Mouse (Mus musculus): ENCODE results near the gene Tspan2.

Tspan2 gene

GRCm38 (mm10) chr3:102735031-102735558 lies 766 bp downstream of the Tspan2 start:
- DNase-seq (ENCODE audit: low read depth): peak; percentile 61

DNA sequence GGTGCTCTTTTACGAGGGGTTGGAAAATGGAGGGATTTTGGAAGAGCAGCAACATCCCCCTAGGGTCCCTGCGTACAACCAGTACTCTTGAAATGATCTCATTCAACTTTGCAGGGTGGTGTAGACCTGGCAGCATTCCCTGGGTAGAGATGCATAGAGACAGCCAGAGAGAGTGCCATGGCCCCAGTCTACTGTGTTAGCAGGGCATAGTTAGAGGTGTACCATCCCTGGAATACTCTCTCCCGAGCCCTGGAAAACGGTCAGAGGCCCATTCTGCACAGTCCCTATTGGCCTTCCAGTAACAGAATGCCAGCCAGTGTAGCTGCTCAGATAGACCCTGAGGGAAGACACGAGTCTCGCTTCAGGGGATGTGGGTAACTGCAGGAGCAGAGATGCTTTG lies 1.3 kb downstream of the Tspan2 start:
- peak; percentile 19 for DNase-seq (ENCODE audit: low read depth)

DNA sequence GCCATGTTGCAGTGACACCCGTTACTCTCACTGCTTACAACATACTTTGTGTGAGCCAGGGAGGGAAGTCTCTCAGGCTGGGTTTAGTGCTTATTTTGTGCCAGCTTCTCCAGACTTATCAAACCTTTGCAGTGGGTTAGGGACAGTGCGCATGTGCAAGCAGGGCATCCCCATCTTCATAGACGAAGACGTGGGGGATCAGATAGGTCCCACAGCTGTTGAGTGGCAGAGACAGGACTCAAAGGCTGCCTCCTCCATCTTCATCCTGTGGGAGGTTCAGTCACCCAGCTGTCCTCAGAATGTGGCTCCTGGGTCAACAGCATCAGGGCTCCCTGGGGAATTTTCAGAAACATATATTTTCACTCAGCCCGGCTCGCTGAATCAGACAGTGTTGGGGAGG lies 2.1 kb downstream of the Tspan2 start:
- no peak for DNase-seq (ENCODE audit: low read depth)

DNA sequence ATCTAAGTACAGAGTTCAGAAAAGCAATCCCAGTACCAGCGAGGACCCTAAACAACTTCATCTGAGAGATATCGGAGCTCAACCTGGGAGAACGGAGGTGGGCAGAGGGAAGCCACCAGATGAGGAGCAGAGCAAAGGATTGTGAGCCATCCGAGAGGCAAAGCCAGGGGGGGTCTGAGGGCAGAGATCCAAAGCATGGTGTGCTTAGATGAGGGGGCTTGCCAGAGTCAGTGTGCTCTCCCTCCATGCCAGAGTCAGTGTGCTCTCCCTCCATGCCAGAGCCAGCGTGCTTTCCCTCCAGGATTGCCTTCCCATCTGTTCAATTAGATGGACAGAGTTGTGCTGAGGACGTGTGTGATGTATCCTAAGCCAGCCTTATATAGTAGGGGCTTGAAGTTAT lies 2.8 kb downstream of the Tspan2 start:
- no peak for DNase-seq (ENCODE audit: low read depth)

- DNase-seq (ENCODE audit: low read depth): peak; percentile 63
Measured at GRCm38 (mm10) chr3:102738161-102738901, 4.0 kb downstream of the Tspan2 start.

GRCm38 (mm10) chr3:102738926-102739325 lies 4.6 kb downstream of the Tspan2 start:
- no peak for DNase-seq (ENCODE audit: low read depth)

DNA sequence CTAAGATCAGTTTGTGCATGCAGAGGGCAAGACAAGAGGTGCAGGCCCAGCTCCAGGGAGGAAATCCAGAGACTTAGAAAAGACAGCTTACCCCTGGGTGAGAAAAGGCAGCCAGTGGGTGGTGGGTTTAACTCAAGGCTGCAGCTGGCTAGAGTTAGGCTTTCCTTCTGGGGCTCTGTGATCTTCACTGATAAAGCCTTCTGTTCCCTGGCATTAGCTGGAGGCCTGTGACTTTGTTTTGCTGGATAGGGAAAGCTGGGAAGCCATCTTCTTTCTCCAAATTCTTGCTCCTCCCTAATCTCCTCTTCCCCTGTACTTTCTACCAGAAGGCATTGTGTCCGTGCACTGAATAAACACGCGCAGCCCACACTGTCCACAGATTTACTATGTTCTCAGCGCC lies 8.4 kb downstream of the Tspan2 start:
- no peak for DNase-seq (ENCODE audit: low read depth)

DNA sequence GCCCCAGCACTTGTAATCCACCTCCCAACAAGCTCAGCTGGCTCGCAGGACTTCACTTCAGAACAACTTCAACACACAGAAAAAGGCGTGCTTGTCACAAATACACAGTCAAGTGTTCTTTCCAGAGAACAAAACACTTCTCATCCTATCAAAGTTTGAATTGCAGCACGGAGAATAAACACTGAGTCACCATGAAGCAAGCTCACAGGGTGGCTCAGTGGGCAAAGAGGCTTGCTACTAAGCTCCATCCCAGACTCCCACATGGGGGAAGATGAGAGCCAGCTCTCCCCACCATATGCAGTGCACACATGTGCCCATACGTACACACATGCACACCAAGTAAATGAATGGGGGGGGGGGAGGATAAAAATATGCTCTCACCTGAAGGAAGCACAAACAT lies 8.9 kb downstream of the Tspan2 start:
- DNase-seq (ENCODE audit: low read depth): no peak

- no peak for DNase-seq (ENCODE audit: low read depth)
Measured at GRCm38 (mm10) chr3:102743781-102744471, 9.6 kb downstream of the Tspan2 start.

GRCm38 (mm10) chr3:102744657-102745056 lies 10.3 kb downstream of the Tspan2 start:
- no peak for DNase-seq (ENCODE audit: low read depth)

- no peak for DNase-seq (ENCODE audit: low read depth)
Measured at GRCm38 (mm10) chr3:102746174-102746573, 11.8 kb downstream of the Tspan2 start.

- no peak for DNase-seq (ENCODE audit: low read depth)
Measured at GRCm38 (mm10) chr3:102748038-102748437, 13.7 kb downstream of the Tspan2 start.

GRCm38 (mm10) chr3:102748686-102749085 lies 14.4 kb downstream of the Tspan2 start:
- no peak for DNase-seq (ENCODE audit: low read depth)

- no peak for DNase-seq (ENCODE audit: low read depth)
Measured at GRCm38 (mm10) chr3:102751136-102751535, 16.8 kb downstream of the Tspan2 start.

DNA sequence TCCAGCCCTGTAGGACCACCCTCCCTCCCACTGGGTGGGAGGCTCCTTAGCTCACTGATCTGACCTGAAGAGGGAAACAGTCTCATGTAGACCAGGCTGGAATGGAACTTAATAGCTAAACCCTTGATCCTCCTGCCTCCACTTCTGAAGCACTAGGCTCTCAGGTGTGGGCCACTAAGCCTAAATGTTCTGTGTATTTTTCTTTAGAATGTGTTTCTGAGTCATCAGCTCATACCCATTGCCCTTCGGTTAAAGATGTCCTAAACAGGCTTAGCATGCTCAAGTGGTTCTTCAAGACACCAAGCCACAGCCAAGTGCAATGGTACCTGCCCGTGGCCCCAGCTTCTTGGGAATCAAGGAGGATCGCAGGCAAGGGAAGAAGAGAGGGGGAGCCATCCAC lies 17.2 kb downstream of the Tspan2 start:
- no peak for DNase-seq (ENCODE audit: low read depth)

DNA sequence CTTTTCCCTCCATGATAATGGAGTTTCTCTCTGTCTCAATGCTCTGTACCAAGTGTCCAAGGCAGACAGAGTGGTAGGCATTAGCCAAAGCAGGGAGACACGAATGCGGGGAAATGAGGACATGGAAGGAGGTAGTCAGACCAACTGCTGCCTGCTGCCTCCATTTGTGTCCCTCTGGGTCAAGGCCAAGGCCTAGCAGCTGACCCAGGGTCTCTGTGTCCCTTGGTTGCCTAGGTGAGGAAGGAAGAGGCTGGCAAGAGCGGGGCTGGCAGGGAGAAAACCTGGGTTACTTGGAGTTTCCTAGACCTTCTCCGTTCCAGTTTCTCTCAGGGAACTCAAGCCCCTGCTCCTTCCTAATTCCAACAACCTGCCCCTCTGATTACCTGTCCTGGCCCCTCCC lies 17.7 kb downstream of the Tspan2 start:
- no peak for DNase-seq (ENCODE audit: low read depth)

- no peak for DNase-seq (ENCODE audit: low read depth)
Measured at GRCm38 (mm10) chr3:102752457-102752856, 18.1 kb downstream of the Tspan2 start.

DNA sequence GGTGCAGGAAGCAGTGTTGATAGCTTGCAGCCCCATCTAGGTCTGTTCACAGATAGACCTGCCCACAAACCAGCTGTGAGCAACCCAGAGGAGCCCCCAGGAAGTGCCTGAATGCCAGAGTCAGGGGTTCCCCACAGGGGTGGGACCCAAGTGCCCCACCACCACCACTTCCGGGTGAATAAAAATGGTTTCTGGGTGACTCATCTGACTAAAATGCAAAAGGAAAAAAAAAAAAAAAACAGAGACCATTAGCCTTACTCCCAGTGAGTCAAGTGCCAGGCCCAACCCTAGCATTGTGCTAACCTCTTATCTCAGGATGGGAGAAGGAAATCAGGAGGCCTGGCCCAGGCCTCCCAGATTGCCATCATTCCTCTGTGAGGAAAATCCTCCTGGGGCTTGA lies 21.5 kb downstream of the Tspan2 start:
- peak; percentile 56 for DNase-seq (ENCODE audit: low read depth)

DNA sequence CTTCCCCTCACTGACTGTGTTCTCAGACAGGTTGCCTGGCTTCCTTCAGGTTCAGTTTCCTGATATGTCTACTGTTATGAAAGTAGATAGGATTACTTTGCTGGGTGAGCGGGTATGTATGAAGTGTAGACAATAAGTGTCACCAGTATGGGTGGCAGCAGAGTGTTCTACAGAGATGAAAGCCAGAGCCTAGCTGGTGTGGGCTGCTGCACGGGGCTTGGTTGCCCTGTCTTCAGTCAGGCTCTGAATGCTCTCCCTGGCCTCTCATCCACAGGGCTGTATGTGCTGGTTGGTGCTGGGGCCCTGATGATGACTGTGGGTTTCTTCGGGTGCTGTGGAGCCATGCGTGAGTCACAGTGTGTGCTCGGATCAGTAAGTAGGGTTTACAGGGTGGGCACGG lies 22.7 kb downstream of the Tspan2 start:
- no peak for DNase-seq (ENCODE audit: low read depth)

DNA sequence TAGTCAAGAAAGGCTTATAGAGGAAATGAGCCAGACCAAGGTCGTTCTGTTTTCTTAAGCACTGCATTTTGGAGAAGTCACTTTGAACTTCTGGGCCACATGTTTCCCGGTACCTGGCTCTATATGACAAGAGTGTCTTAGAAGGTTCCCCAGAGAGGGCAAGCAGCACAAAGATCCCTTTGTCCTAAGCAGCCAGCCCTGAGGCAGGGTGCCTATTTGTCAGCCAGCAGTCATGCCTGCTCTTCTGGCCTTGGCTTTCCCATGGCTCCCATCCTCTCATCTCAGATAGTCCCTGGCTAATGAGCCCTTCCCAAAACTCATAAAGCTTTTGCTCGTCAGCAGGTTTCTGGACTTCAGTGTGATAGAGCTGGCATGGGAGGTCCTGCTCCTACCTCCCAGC lies 25.9 kb downstream of the Tspan2 start:
- DNase-seq (ENCODE audit: low read depth): no peak

- no peak for DNase-seq (ENCODE audit: low read depth)
Measured at GRCm38 (mm10) chr3:102762388-102762787, 28.1 kb downstream of the Tspan2 start.

GRCm38 (mm10) chr3:102763713-102764400 lies 29.5 kb downstream of the Tspan2 start:
- DNase-seq (ENCODE audit: low read depth): no peak

GRCm38 (mm10) chr3:102764850-102765249 lies 30.5 kb downstream of the Tspan2 start:
- DNase-seq (ENCODE audit: low read depth): no peak
